Mouse (Mus musculus): ENCODE measurements at regions not wholly inside any gene's neighbourhood (a gene's known extent, or its start where the extent isn't known, plus 50 kb on each side); places are given as distances from the start of the nearest gene placed in this dataset.
"Not testable (repeated sequence)": the region's sequence is repeated elsewhere in the genome, so short reads cannot be mapped to it uniquely, and the experiment has no call there.

DNA sequence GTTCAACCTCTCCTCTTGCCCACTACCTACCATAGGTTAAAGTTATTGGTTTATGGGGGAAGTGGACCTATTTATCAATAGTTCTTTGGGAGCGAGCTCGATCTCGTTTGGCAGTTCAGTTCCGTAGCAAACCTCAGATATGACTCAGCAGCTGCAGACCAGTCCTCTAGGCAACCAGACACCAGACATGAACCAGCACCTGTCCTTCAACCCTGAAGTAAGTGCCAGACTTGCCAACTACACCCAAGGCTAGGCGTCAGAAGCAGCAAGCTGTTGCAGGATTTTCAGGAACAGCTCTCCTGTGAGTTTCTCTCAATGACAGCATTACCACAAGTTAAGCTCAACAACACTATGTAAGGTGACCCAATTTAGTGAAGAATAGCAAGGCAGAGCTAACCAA is 53.3 kb upstream of the Trdn start:
- no peaks in the 10 kb centered on the region for H3K4me1 ChIP-seq (ENCODE audit: control insufficient read depth, insufficient read depth, low read length)
- no peak overlapping the region for H3K4me3 ChIP-seq (ENCODE audit: insufficient read depth, low read depth, low read length)
- no peaks in the 10 kb centered on the region for H3K36me3 ChIP-seq (ENCODE audit: control insufficient read depth, insufficient read depth, low read length)
- TF ChIP-seq POLR2A (IDR thresholded peaks at IDR 0.05; ENCODE audit: low read depth, low read length) (no peak), CTCF (conservative IDR thresholded peaks at IDR 0.05; ENCODE audit: insufficient read depth, insufficient read length, low read depth, low read length) (no peak)
- 83% methylated on average over 5 of the region's 5 CpGs for WGBS
- DNase-seq: no peak
- no peak overlapping the region for H3K27ac ChIP-seq (ENCODE audit: insufficient read depth, low read depth, low read length)
- no peaks in the 10 kb centered on the region for H3K27me3 ChIP-seq (replicated peaks; ENCODE audit: control insufficient read depth, insufficient read depth, low read length)

DNA sequence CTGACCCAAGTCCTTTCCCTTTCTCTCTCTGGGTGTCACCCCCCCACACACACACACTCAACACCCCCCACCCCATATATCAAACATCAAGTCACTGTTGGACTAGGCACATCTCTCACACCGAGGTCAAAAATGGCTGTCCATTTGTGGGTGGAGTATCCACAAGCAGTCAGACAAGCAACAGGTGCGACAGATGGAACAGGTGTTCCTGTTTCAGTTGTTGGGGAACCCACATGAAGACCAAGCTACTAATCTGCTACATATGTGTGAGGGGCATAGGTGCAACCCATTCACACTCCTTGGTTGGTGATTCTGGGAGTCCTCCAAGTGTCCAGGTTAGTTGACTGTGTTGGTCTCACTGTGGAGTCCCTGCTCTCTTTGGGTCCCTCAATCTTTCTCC is 58.1 kb upstream of the Trdn start:
- TF ChIP-seq POLR2A (IDR thresholded peaks at IDR 0.05; ENCODE audit: low read depth, low read length) (no peak), CTCF (conservative IDR thresholded peaks at IDR 0.05; ENCODE audit: insufficient read depth, insufficient read length, low read depth, low read length) (no peak)
- no peaks in the 10 kb centered on the region for H3K4me1 ChIP-seq (ENCODE audit: control insufficient read depth, insufficient read depth, low read length)
- 87% methylated on average over 2 of the region's 2 CpGs for WGBS
- H3K27ac ChIP-seq (ENCODE audit: insufficient read depth, low read depth, low read length): no peak overlapping the region
- H3K27me3 ChIP-seq (replicated peaks; ENCODE audit: control insufficient read depth, insufficient read depth, low read length): no peaks in the 10 kb centered on the region
- H3K4me3 ChIP-seq (ENCODE audit: insufficient read depth, low read depth, low read length): no peak overlapping the region
- no peak for DNase-seq
- no peaks in the 10 kb centered on the region for H3K36me3 ChIP-seq (ENCODE audit: control insufficient read depth, insufficient read depth, low read length)

DNA sequence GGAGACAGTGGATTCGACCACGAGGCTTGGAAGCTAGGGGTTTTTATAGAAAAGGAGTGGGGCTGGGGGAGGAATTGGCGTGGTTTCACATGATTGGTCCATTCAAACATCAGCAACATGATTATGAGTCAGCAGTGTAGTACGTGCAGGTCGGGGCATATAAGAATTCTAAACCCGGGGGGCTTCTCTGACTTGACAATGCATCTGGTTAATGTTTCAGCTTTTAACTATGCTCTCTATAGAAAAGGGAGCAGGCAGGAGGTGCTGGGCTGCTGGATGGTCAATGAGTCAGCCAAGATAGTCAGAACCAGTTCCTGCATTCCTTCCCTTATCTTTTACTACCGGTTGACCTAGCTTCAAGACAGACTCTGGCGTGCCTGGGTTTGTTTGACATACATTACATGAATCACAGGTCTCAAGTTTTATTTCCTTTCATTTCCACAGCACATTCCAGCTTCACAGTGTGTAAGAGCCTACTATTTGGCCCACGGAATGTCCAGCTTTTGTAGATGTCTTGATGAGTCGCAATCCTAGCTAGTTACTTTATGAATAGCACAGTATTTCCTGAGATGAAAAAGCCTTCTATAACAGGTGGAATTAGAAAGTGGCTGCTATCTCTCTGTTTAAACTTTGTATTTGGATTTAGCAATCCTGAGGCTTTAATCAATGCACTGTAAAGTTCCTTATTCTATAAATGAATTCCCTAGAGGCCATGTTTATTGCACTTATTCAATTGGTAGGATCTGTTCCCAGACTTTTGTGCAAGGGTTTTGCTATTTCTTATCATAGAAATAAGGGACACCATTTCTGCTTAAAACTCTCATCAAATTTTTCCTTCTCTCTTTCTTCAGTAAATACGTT is 94.7 kb upstream of the Nkain2 start:
- H3K27ac ChIP-seq (ENCODE audit: insufficient read depth, low read depth, low read length): no peak overlapping the region
- TF ChIP-seq POLR2A (IDR thresholded peaks at IDR 0.05; ENCODE audit: low read depth, low read length) (no peak), CTCF (conservative IDR thresholded peaks at IDR 0.05; ENCODE audit: insufficient read depth, insufficient read length, low read depth, low read length) (no peak)
- no peaks in the 10 kb centered on the region for H3K4me1 ChIP-seq (ENCODE audit: control insufficient read depth, insufficient read depth, low read length)
- H3K27me3 ChIP-seq (replicated peaks; ENCODE audit: control insufficient read depth, insufficient read depth, low read length): no peaks in the 10 kb centered on the region
- no peaks in the 10 kb centered on the region for H3K36me3 ChIP-seq (ENCODE audit: control insufficient read depth, insufficient read depth, low read length)
- DNase-seq: no peak
- no peak overlapping the region for H3K4me3 ChIP-seq (ENCODE audit: insufficient read depth, low read depth, low read length)
- WGBS: 66% methylated on average over 11 of the region's 11 CpGs

DNA sequence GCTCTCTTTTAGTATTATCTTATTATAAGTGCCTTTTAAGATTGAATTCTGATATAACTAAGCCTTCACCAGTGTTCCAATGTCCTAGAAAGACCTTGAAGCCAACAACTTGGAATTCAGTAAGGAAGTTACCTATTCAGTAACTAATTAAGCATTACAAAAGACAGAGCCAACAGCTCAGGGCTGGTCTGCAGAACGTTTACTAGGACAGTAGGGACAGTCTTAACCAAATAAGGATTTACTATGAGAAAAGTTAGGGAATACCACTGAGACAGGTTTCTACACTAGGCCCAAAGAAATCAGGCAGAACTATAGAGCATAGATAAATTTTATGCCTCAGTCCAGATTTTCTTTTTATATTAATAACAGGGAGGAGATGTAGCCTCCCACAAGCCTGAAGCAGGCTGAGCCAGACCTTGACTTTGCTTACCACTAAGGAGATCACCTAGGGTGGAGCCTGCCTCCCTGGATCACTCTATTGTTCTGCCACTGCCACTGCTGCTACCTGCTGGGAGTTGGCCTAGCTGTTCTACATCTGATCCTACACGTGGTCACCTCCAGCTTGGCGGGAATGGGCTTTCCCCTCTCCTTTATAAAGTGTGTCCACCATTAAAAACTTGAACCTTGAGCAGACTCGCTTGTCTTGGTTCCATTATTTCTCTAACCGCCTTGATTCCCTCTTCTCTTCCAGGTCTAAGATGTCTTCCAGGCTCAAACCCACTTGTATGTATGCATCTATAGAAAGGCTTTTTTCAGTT is 68.2 kb upstream of the Nkain2 start:
- WGBS: 76% methylated on average over 5 of the region's 5 CpGs
- H3K27ac ChIP-seq (ENCODE audit: insufficient read depth, low read depth, low read length); H3K4me3 ChIP-seq (ENCODE audit: insufficient read depth, low read depth, low read length); H3K4me1 ChIP-seq (ENCODE audit: control insufficient read depth, insufficient read depth, low read length); H3K36me3 ChIP-seq (ENCODE audit: control insufficient read depth, insufficient read depth, low read length); H3K27me3 ChIP-seq (replicated peaks; ENCODE audit: control insufficient read depth, insufficient read depth, low read length): not testable (repeated sequence)
- peak; percentile 33 for DNase-seq

DNA sequence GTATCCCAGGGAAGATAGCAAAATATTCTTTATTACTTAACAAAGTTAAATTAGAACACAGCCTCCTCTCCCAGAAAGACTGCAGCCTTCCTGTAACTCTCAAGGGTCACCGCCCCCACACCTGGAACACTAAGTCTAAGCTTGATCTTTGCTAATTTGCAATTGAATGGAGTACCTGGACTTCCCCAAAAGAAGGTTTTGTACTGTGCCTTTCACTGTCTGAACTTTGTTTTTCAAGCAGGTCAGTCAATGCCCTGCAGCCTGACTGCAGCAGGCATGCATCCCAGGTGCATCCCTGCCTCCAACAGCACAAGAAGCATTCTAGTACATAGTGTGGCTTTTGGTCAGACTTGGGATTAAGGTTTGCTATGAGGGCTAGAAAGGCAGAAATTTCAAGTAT is 67.2 kb upstream of the Nkain2 start:
- not testable (repeated sequence) for H3K4me3 ChIP-seq (ENCODE audit: insufficient read depth, low read depth, low read length); H3K36me3 ChIP-seq (ENCODE audit: control insufficient read depth, insufficient read depth, low read length); H3K4me1 ChIP-seq (ENCODE audit: control insufficient read depth, insufficient read depth, low read length); DNase-seq; H3K27ac ChIP-seq (ENCODE audit: insufficient read depth, low read depth, low read length); H3K27me3 ChIP-seq (replicated peaks; ENCODE audit: control insufficient read depth, insufficient read depth, low read length)
- WGBS: 79% methylated on average over 1 of the region's 1 CpGs

DNA sequence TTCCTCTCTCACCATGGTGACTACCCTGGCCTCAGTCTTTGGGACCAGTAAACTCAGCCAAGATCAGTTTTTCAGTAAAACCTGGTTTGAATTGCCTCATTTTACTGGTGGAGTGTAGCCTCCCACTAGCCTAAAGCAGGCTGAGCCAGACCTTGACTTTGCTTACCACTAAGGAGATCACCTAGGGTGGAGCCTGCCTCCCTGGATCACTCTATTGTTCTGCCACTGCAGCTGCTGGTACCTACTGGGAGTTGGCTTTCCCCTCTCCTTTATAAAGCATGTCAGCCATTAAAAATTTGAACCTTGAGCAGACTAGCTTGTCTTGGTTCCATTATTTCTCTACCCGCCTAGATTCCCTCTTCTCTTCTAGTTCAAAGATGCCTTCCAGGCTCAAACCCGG is 63.5 kb upstream of the Nkain2 start:
- H3K27ac ChIP-seq (ENCODE audit: insufficient read depth, low read depth, low read length); H3K4me1 ChIP-seq (ENCODE audit: control insufficient read depth, insufficient read depth, low read length); H3K4me3 ChIP-seq (ENCODE audit: insufficient read depth, low read depth, low read length); DNase-seq; H3K36me3 ChIP-seq (ENCODE audit: control insufficient read depth, insufficient read depth, low read length); H3K27me3 ChIP-seq (replicated peaks; ENCODE audit: control insufficient read depth, insufficient read depth, low read length): not testable (repeated sequence)
- WGBS: 76% methylated on average over 2 of the region's 2 CpGs

DNA sequence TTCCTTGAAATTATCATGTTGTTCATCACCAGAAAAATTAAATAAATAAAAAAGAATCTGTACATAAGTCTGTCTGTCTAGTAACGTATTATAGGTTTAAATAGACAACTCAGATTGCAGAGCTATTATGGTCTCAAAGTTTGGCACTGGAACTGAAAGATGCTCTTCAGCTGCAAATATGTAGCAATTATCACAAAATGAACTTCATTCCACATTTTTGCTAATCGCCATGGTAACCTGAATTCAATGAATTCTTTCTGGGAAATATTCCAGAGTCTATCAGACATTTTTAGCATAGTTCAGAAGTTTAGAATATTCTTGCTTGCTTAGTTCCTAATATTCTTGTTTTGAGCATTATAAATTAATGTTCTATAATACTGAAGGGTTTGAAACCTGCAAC is 62.2 kb upstream of the Nkain2 start:
- H3K27me3 ChIP-seq (replicated peaks; ENCODE audit: control insufficient read depth, insufficient read depth, low read length): no peaks in the 10 kb centered on the region
- DNase-seq: no peak
- no peak for TF ChIP-seq CTCF (conservative IDR thresholded peaks at IDR 0.05; ENCODE audit: insufficient read depth, insufficient read length, low read depth, low read length)
- TF ChIP-seq POLR2A (IDR thresholded peaks at IDR 0.05; ENCODE audit: low read depth, low read length): no peak
- H3K4me3 ChIP-seq (ENCODE audit: insufficient read depth, low read depth, low read length): no peak overlapping the region
- no peaks in the 10 kb centered on the region for H3K4me1 ChIP-seq (ENCODE audit: control insufficient read depth, insufficient read depth, low read length)
- 92% methylated on average over 2 of the region's 2 CpGs for WGBS
- H3K36me3 ChIP-seq (ENCODE audit: control insufficient read depth, insufficient read depth, low read length): no peaks in the 10 kb centered on the region
- H3K27ac ChIP-seq (ENCODE audit: insufficient read depth, low read depth, low read length): no peak overlapping the region

All from kidney, adult 2 months (tissue).